Mouse (Mus musculus): ENCODE results near the gene Cdh6. TPM values are rescaled to one million over a fixed set of nuclear protein-coding genes. Genes with fewer than 3 reads are reported as not detected.

Gene Cdh6
- polyA plus RNA-seq, 1 experiment from 2014 or later = 13.6 TPM

GRCm38 (mm10) chr15:13139662-13140061 is 33.8 kb downstream of the Cdh6 start:
- Histone ChIP-seq H3K4me1 (no peaks in the 10 kb centered on the region), H3K9ac (no peak overlapping the region), H3K4me2 (replicated peaks) (no peak overlapping the region), H3K27me3 (no peaks in the 10 kb centered on the region), H3K36me3 (no peaks in the 10 kb centered on the region), H3K9me3 (replicated peaks) (no peaks in the 10 kb centered on the region), H3K4me3 (no peak overlapping the region), H3K27ac (no peak overlapping the region)
- 80% methylated on average over 5 of the region's 5 CpGs for WGBS
- ATAC-seq (ENCODE audit: low FRiP score) = no peak

DNA sequence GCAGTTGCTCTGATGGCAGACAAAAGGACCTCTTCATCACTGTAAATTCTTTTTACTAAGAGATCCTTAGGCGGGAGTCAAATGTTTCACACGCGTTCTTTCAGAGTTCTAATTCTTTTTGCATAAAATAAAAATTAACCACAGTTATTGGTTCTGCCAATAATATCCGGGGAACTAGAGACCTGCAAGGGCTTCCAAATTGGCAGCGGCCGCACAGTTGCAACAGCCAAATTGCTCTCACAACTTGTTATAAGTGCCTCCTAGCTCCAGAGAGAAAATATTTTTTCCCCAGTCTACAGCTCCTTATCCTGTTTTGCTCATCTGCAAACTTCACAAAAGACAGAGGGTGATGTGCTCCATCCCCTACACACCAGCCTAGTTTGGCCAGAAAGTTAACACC is 36.3 kb downstream of the Cdh6 start:
- no peak overlapping the region for H3K4me2 ChIP-seq (replicated peaks)
- no peak for ATAC-seq (ENCODE audit: low FRiP score)
- no peaks in the 10 kb centered on the region for H3K9me3 ChIP-seq (replicated peaks)
- no peak overlapping the region for H3K9ac ChIP-seq
- no peak overlapping the region for H3K27ac ChIP-seq
- H3K36me3 ChIP-seq = no peaks in the 10 kb centered on the region
- no peaks in the 10 kb centered on the region for H3K27me3 ChIP-seq
- H3K4me3 ChIP-seq = no peak overlapping the region
- 90% methylated on average over 6 of the region's 6 CpGs for WGBS
- no peaks in the 10 kb centered on the region for H3K4me1 ChIP-seq

DNA sequence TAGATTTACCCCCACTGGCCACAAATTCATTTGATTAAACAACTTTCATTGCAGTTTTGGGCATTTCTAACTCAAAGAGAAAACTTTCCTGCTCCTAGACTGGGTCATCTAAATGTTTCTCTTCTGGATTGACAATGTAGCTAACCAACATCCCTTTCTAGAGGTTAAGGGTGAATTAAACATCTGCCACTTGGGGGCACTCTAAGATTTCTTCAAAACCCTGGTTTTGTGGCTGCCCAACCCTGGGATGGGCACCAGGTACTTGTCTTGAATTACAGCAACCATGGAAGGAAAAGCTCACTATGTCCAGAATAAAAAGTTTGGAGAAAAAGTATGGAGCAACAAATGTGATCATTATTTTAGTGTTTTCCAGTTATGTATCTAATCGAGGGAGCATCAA is 39.4 kb downstream of the Cdh6 start:
- no peaks in the 10 kb centered on the region for H3K36me3 ChIP-seq
- no peak overlapping the region for H3K4me2 ChIP-seq (replicated peaks)
- no peaks in the 10 kb centered on the region for H3K4me1 ChIP-seq
- H3K27me3 ChIP-seq = no peaks in the 10 kb centered on the region
- H3K9ac ChIP-seq = no peak overlapping the region
- no peak overlapping the region for H3K4me3 ChIP-seq
- 80% methylated on average over 1 of the region's 1 CpGs for WGBS
- H3K27ac ChIP-seq = no peak overlapping the region
- ATAC-seq (ENCODE audit: low FRiP score) = no peak
- H3K9me3 ChIP-seq (replicated peaks) = no peaks in the 10 kb centered on the region

- Histone ChIP-seq H3K9ac (no peak overlapping the region), H3K4me2 (replicated peaks) (no peak overlapping the region), H3K4me1 (no peaks in the 10 kb centered on the region), H3K27me3 (no peaks in the 10 kb centered on the region), H3K36me3 (no peaks in the 10 kb centered on the region), H3K27ac (no peak overlapping the region), H3K9me3 (replicated peaks) (no peaks in the 10 kb centered on the region), H3K4me3 (no peak overlapping the region)
- no peak for ATAC-seq (ENCODE audit: low FRiP score)
- WGBS = 93% methylated on average over 8 of the region's 8 CpGs
Observed at GRCm38 (mm10) chr15:13133370-13133769, 40.1 kb downstream of the Cdh6 start.

DNA sequence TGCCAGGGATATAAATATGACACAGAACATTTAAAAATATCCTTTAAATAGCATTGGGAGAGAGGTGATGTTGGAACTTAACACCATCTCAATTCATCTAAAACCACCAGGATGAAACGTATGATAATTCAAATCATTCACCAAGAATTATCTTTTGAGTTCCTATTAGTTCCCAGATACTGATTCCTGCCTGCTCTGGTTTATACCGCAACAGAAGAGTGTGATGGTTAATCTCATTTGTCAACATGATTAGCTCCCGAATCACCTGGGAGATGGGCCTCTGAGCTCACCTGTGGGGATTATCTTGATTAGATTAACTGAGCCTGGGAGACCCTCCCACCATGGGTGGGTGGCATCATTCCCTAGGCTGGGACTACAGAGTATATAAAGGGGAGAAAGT is 41.0 kb downstream of the Cdh6 start:
- 93% methylated on average over 3 of the region's 3 CpGs for WGBS
- H3K9me3 ChIP-seq (replicated peaks) = no peaks in the 10 kb centered on the region
- H3K4me2 ChIP-seq (replicated peaks) = no peak overlapping the region
- H3K4me3 ChIP-seq = no peak overlapping the region
- no peaks in the 10 kb centered on the region for H3K4me1 ChIP-seq
- no peaks in the 10 kb centered on the region for H3K27me3 ChIP-seq
- no peak overlapping the region for H3K27ac ChIP-seq
- ATAC-seq (ENCODE audit: low FRiP score) = no peak
- H3K36me3 ChIP-seq = no peaks in the 10 kb centered on the region
- no peak overlapping the region for H3K9ac ChIP-seq

GRCm38 (mm10) chr15:13130246-13130645 is 43.2 kb downstream of the Cdh6 start:
- Histone ChIP-seq H3K4me3 (no peak overlapping the region), H3K36me3 (no peaks in the 10 kb centered on the region), H3K27ac (no peak overlapping the region), H3K9ac (no peak overlapping the region), H3K4me2 (replicated peaks) (no peak overlapping the region), H3K27me3 (no peaks in the 10 kb centered on the region), H3K9me3 (replicated peaks) (no peaks in the 10 kb centered on the region), H3K4me1 (no peaks in the 10 kb centered on the region)
- no peak for ATAC-seq (ENCODE audit: low FRiP score)
- 82% methylated on average over 5 of the region's 5 CpGs for WGBS

- no peaks in the 10 kb centered on the region for H3K4me1 ChIP-seq
Observed at GRCm38 (mm10) chr15:13100341-13100740, 73.1 kb downstream of the Cdh6 start.

DNA sequence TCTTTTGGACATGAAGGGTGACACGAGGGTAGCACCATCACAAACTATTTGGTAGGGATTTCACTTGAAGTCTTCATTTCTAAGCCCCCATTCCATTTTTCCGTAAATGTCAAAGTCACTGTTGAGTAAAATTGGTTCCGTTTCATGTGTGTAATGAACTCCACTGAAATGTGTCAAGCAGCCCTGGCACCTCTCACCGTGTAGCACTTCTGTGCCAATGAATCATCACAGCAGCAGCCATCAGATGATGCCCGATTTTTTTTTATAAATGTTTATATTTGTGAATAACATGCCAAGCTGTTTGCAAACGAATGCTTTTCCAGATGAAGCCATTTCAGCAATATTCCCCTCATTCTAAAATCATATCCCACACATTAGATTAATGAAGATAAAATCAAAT is 75.6 kb downstream of the Cdh6 start:
- Histone ChIP-seq H3K4me3 (no peak overlapping the region), H3K27ac (no peak overlapping the region), H3K9ac (no peak overlapping the region), H3K4me1 (peaks cover 5% of the 10 kb centered on the region; the same call in 1 of the 2 replicates), H3K9me3 (replicated peaks) (no peaks in the 10 kb centered on the region), H3K27me3 (no peaks in the 10 kb centered on the region), H3K4me2 (replicated peaks) (no peak overlapping the region), H3K36me3 (no peaks in the 10 kb centered on the region)
- ATAC-seq (ENCODE audit: low FRiP score) = no peak
- 82% methylated on average over 6 of the region's 6 CpGs for WGBS

More at GRCm38 (mm10) chr15:13100341-13100740, 73.1 kb downstream of the Cdh6 start:
- Histone ChIP-seq H3K27ac (no peak overlapping the region), H3K9ac (no peak overlapping the region), H3K36me3 (no peaks in the 10 kb centered on the region), H3K9me3 (replicated peaks) (no peaks in the 10 kb centered on the region), H3K4me2 (replicated peaks) (no peak overlapping the region), H3K4me3 (no peak overlapping the region), H3K27me3 (no peaks in the 10 kb centered on the region)
- WGBS = 76% methylated on average over 6 of the region's 6 CpGs
- no peak for ATAC-seq (ENCODE audit: low FRiP score)

GRCm38 (mm10) chr15:13095406-13095805 is 78.1 kb downstream of the Cdh6 start:
- H3K9ac ChIP-seq = no peak overlapping the region
- WGBS = 58% methylated on average over 9 of the region's 9 CpGs
- no peaks in the 10 kb centered on the region for H3K9me3 ChIP-seq (replicated peaks)
- no peak overlapping the region for H3K4me3 ChIP-seq
- no peaks in the 10 kb centered on the region for H3K27me3 ChIP-seq
- peaks cover 5% of the 10 kb centered on the region; the same call in 1 of the 2 replicates for H3K4me1 ChIP-seq
- ATAC-seq (ENCODE audit: low FRiP score) = no peak
- H3K4me2 ChIP-seq (replicated peaks) = no peak overlapping the region
- no peak overlapping the region for H3K27ac ChIP-seq
- H3K36me3 ChIP-seq = no peaks in the 10 kb centered on the region

DNA sequence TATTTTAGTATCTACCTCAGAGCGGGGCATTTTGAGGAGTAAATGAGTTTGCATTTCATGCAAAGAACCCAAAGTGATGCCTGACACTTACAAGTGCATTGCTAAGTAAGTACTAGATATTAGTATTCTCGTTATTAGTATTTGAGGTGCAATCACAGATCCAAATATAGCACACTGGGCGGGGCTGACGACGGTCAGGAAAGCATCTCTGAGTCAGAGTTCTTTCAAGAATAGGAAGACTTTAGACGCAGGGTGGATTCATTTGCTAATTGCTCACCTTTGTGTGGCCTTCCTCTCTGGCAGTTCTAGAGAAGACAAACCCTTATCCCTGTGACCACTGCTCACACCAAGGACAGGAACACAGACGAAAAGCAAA is 78.6 kb downstream of the Cdh6 start:
- no peak overlapping the region for H3K4me2 ChIP-seq (replicated peaks)
- ATAC-seq (ENCODE audit: low FRiP score) = no peak

DNA sequence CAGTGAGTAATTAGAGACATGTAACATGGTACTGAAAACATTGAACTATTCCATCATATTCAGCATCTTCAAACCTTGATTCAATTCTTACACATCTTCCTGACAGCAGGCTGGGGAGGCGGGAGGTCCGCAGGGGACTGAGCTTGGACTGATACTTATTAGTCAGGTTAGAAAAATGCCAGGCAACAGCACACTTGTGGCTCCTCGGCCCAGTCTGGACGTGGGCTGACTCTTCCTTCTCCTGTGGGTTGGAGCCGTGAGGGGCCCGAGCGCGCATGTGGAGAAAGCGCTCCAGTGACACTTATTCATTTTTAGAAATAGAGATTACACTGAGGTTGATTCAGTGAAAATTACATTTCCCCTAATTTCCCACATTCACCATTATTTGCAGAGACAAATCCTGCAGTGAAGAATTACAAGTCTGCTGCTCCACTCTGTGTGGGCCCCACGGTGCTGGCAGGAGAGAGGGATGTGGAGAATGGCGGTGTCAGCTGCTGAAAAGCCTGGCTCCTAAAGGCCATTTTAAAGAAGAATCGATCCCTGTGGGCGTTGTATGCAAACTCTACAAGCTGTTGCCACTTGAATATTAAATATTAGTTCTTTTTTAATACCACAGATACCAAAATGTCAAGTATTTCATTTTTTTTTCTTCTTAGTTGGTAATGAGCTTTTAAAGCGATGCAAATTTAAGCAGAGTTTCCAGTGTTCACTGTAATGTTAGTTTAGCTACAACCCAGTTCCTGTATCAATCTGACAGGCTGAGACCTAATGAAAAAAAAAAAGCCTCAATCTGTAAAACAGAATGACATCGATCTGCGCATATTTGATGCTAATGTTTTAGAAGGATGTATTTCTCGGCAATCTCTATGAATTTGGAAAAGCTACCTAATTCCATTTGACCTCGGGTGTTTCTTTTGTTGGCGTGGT is 79.3 kb downstream of the Cdh6 start:
- Histone ChIP-seq H3K36me3 (no peaks in the 10 kb centered on the region), H3K27me3 (no peaks in the 10 kb centered on the region), H3K27ac (no peak overlapping the region), H3K4me2 (replicated peaks) (no peak overlapping the region), H3K9ac (no peak overlapping the region), H3K9me3 (replicated peaks) (no peaks in the 10 kb centered on the region), H3K4me3 (no peak overlapping the region), H3K4me1 (peaks cover 5% of the 10 kb centered on the region; the same call in 1 of the 2 replicates)
- 75% methylated on average over 19 of the region's 19 CpGs for WGBS
- peak; percentile 56; the same call in 1 of the 2 replicates for ATAC-seq (ENCODE audit: low FRiP score)

More for the DNA sequence above, 78.6 kb downstream of the Cdh6 start:
- no peak overlapping the region for H3K4me3 ChIP-seq
- H3K27ac ChIP-seq = no peak overlapping the region
- WGBS = 69% methylated on average over 7 of the region's 7 CpGs
- no peaks in the 10 kb centered on the region for H3K36me3 ChIP-seq
- H3K4me1 ChIP-seq = peaks cover 5% of the 10 kb centered on the region; the same call in 1 of the 2 replicates
- H3K9ac ChIP-seq = no peak overlapping the region
- H3K27me3 ChIP-seq = no peaks in the 10 kb centered on the region
- no peaks in the 10 kb centered on the region for H3K9me3 ChIP-seq (replicated peaks)

- Histone ChIP-seq H3K4me3 (no peak overlapping the region), H3K4me2 (replicated peaks) (no peak overlapping the region), H3K9me3 (replicated peaks) (no peaks in the 10 kb centered on the region), H3K36me3 (no peaks in the 10 kb centered on the region), H3K4me1 (peaks cover 5% of the 10 kb centered on the region; the same call in 1 of the 2 replicates), H3K9ac (no peak overlapping the region), H3K27me3 (no peaks in the 10 kb centered on the region), H3K27ac (no peak overlapping the region)
- no peak for ATAC-seq (ENCODE audit: low FRiP score)
- WGBS = 85% methylated on average over 13 of the region's 13 CpGs
Observed at GRCm38 (mm10) chr15:13092064-13092463, 81.4 kb downstream of the Cdh6 start.

All from hindbrain, embryonic 12.5 days (tissue).